Mouse (Mus musculus) layer of hippocampus, adult 9-11 months (tissue): Measurements from ENCODE around the gene Sgpl1.

Source experiments
- DNase-seq: peaks from one replicate; pipeline ENCODE4 v3.0.0; 2022

Sgpl1 gene

GRCm38 (mm10) chr10:61147157-61148040 is at the start of gene Sgpl1:
Sgpl1 (minus strand) TSS chr10:61147703.
- peak; percentile 89 for DNase-seq

GRCm38 (mm10) chr10:61195718-61196291 is 48.3 kb upstream of the Sgpl1 start:
- DNase-seq: no peak

DNA sequence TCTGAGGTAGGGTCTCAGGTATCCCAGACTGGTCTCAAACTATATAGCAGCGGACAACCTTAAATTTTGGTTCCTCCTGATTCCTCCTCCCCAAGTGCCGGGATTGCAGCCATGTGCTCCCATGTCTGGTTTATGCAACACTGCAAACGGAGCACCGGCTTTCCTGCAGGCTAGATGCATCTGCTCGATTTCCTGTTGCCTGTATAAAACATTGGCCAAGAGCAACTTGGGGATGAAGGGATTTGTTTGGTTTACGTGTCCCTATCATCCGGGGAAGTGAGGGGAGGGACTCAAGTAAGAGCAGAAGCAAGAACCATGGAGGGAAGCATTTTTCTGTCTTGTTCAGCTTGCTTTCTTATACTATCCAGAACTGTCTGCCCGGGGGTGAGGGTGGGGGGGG is 47.7 kb upstream of the Sgpl1 start:
- no peak for DNase-seq

GRCm38 (mm10) chr10:61194611-61195010 is 47.1 kb upstream of the Sgpl1 start:
- DNase-seq: no peak

GRCm38 (mm10) chr10:61188010-61188409 is 40.5 kb upstream of the Sgpl1 start:
- no peak for DNase-seq

- no peak for DNase-seq
Observed at GRCm38 (mm10) chr10:61187001-61187400, 39.5 kb upstream of the Sgpl1 start.

GRCm38 (mm10) chr10:61179927-61180326 is 32.4 kb upstream of the Sgpl1 start:
- DNase-seq: no peak

- no peak for DNase-seq
Observed at GRCm38 (mm10) chr10:61178687-61179086, 31.2 kb upstream of the Sgpl1 start.

DNA sequence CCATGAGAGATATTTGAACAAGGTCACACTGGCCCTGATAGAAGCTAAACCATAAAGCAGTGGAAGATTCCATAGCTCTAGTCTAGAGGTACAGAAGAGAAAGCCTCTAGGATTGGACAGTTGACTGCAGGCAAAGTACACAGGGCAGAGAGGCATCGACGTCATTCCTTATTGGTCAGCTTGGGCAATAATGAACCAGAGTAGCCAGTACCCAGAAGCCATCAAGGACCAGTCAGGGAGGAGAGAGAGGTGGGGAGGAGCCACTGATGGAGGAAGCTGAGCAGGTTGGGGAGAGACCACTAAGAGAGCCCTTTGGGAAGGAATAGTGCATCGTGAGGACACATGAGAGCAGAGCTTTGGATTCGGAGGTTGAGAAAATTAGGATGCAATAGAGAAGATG is 30.2 kb upstream of the Sgpl1 start:
- DNase-seq: no peak

DNA sequence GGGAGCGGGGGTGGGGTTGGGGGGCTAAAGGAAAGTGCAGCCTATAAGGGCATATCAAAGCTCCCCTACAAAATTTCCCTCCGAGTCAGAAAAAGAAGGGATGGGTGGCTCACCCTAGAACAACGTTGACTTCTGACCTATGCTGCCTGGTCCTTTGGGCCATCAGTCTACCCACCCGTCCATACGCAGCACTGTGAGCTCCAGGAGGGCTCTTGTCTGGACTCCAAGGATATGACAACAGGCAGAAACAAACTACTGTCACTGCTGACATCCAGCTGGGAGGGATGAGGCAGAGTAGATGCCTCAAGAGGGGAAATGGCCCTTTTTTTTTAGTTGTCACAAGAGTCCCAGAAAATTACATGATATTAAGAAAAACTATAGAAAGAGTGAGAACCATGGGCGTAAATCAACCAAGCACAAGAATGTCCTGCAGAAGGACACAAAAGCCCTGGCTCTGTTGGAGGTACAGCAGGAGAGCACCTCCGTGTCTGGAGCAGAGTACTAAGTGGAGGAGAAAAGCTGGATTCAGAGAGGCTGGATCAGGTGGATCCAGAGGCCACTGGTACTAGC is 28.8 kb upstream of the Sgpl1 start:
- DNase-seq: no peak

- peak; percentile 57 for DNase-seq
Observed at GRCm38 (mm10) chr10:61175442-61176204, 28.1 kb upstream of the Sgpl1 start.

GRCm38 (mm10) chr10:61174711-61175441 is 27.4 kb upstream of the Sgpl1 start:
- no peak for DNase-seq

- no peak for DNase-seq
Observed at GRCm38 (mm10) chr10:61172496-61172895, 25.0 kb upstream of the Sgpl1 start.

GRCm38 (mm10) chr10:61171654-61172053 is 24.2 kb upstream of the Sgpl1 start, which contains the start of gene Tbata:
Tbata (plus strand) TSS chr10:61171954.
- no peak for DNase-seq

DNA sequence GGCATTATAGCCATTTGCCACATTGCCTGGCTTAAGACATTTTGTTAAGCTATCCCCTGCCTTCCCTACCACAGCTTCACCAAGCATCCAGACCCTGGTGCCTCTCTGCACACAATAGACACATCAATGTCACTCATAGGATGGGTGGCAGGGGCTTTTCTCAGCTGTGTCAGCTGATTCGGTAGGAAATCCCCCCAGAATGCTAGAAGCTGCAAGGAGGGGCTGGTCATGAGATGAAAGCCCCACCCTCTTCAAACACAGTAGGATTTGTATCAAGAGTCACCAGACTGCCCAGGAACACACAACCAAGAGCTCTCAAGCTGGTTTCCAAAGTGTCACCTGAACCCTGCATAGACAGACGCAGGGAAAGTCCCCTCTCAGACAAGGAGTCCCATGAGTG is 20.9 kb upstream of the Sgpl1 start:
- no peak for DNase-seq

- DNase-seq: no peak
Observed at GRCm38 (mm10) chr10:61167333-61168096, 20.0 kb upstream of the Sgpl1 start.

GRCm38 (mm10) chr10:61162366-61162765 is 14.9 kb upstream of the Sgpl1 start:
- DNase-seq: no peak

- DNase-seq: no peak
Observed at GRCm38 (mm10) chr10:61160671-61161070, 13.2 kb upstream of the Sgpl1 start.

DNA sequence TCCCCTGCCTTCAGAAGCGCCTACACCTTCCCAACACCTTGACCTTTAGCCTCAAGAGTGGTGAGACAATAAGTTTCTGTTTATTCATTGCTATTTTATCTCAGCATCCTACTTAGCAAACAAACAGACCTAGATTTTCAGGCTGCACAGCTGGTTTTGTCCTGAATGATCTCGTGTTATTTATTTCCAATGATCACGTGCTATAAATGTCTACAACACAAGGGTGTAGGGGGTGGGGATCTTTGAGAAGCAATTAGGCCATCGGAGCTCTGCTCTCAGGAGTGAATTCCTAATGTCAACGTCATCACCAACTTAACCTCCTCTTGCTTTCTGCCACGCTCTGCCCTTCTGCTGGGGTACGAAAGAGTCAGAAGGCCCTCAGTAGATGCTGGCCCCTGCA is 12.6 kb upstream of the Sgpl1 start:
- DNase-seq: no peak

DNA sequence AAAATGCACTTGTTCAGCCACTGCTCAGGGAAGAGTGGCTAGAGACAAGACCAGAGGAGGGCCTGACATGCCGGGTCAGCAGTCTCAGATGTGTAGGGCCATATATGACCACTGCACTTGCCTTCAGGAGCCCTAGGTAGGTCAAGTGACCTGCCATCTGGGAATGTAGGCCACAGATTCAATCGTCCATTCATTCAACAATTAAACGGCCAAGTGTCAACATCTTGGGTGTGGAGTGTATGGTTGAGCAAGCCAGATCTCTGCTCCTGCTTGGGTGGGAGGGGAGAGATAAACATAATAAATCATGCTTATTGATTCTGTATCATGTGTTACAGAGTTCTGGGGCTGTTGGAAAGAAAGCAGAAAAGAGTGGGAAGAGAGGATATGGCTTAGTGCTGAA is 11.1 kb upstream of the Sgpl1 start:
- no peak for DNase-seq

GRCm38 (mm10) chr10:61156453-61156852 is 8.9 kb upstream of the Sgpl1 start:
- DNase-seq: no peak

- DNase-seq: no peak
Observed at GRCm38 (mm10) chr10:61155611-61156010, 8.1 kb upstream of the Sgpl1 start.
